Mouse (Mus musculus): ENCODE results near the gene Ipo7. TPM values are rescaled to one million over a fixed set of nuclear protein-coding genes. Genes with fewer than 3 reads are reported as not detected.
A peak's percentile ranks its signal among the peaks of the same experiment; 100 is the strongest.

The Ipo7 gene
- polyA plus RNA-seq, 1 experiment from 2014 or later, result 58.0 TPM

GRCm38 (mm10) chr7:109991286-109991685 is 26.8 kb upstream of the Ipo7 start:
- Histone ChIP-seq H3K9me3 (ENCODE audit: low read length) (no peaks in the 10 kb centered on the region), H3K4me1 (ENCODE audit: insufficient read depth, low read length) (no peaks in the 10 kb centered on the region), H3K36me3 (ENCODE audit: insufficient read depth, low read length) (no peaks in the 10 kb centered on the region), H3K27ac (ENCODE audit: low read length) (no peak overlapping the region), H3K4me2 (replicated peaks; ENCODE audit: low read depth, low read length) (no peak overlapping the region), H3K27me3 (ENCODE audit: insufficient read depth, low read length) (no peaks in the 10 kb centered on the region), H3K4me3 (ENCODE audit: low read length) (no peak overlapping the region), H3K9ac (replicated peaks; ENCODE audit: low read length) (no peak overlapping the region)
- 83% methylated on average over 1 of the region's 1 CpGs for WGBS
- ATAC-seq (ENCODE audit: low FRiP score, low TSS enrichment), result no peak

GRCm38 (mm10) chr7:109993157-109993959 is 24.7 kb upstream of the Ipo7 start:
- Histone ChIP-seq H3K4me3 (ENCODE audit: low read length) (no peak overlapping the region), H3K36me3 (ENCODE audit: insufficient read depth, low read length) (no peaks in the 10 kb centered on the region), H3K4me1 (ENCODE audit: insufficient read depth, low read length) (no peaks in the 10 kb centered on the region), H3K27me3 (ENCODE audit: insufficient read depth, low read length) (no peaks in the 10 kb centered on the region), H3K9ac (replicated peaks; ENCODE audit: low read length) (no peak overlapping the region), H3K9me3 (ENCODE audit: low read length) (no peaks in the 10 kb centered on the region), H3K4me2 (replicated peaks; ENCODE audit: low read depth, low read length) (no peak overlapping the region), H3K27ac (ENCODE audit: low read length) (0 out of 2 replicates have a peak overlapping the region, but pooled peaks have one; percentile 21)
- 62% methylated on average over 2 of the region's 2 CpGs for WGBS
- ATAC-seq (ENCODE audit: low FRiP score, low TSS enrichment), result peak; percentile 67; the same call in 1 of the 2 replicates

GRCm38 (mm10) chr7:109998388-109998787 is 19.7 kb upstream of the Ipo7 start:
- Histone ChIP-seq H3K4me1 (ENCODE audit: insufficient read depth, low read length) (peaks cover 5% of the 10 kb centered on the region), H3K27ac (ENCODE audit: low read length) (no peak overlapping the region), H3K36me3 (ENCODE audit: insufficient read depth, low read length) (no peaks in the 10 kb centered on the region), H3K9ac (replicated peaks; ENCODE audit: low read length) (no peak overlapping the region), H3K27me3 (ENCODE audit: insufficient read depth, low read length) (no peaks in the 10 kb centered on the region), H3K9me3 (ENCODE audit: low read length) (no peaks in the 10 kb centered on the region), H3K4me3 (ENCODE audit: low read length) (no peak overlapping the region), H3K4me2 (replicated peaks; ENCODE audit: low read depth, low read length) (no peak overlapping the region)
- 89% methylated on average over 4 of the region's 4 CpGs for WGBS
- ATAC-seq (ENCODE audit: low FRiP score, low TSS enrichment), result no peak

DNA sequence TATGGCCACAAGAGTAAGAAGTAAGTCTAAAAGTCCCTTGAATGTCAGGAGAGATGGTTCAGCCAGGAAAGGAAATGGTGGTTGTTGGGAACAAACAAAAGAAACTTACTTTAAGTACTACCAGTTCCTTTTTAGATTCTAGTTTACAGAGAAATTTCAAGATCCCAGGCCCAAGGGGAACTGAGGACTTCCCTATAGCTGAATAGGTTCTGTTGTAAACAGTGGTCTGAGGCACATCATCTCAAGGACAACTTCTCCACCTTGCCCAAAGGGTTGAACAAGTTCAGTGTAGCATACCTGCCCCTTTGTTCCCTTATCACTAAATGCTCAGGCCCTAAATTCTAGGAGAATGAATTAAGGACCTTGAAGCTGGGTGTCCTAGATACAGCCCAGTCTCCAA is 16.0 kb upstream of the Ipo7 start:
- H3K36me3 ChIP-seq (ENCODE audit: insufficient read depth, low read length), result no peaks in the 10 kb centered on the region
- H3K9me3 ChIP-seq (ENCODE audit: low read length), result no peaks in the 10 kb centered on the region
- no peak overlapping the region for H3K4me2 ChIP-seq (replicated peaks; ENCODE audit: low read depth, low read length)
- H3K4me1 ChIP-seq (ENCODE audit: insufficient read depth, low read length), result peaks cover 5% of the 10 kb centered on the region
- H3K4me3 ChIP-seq (ENCODE audit: low read length), result no peak overlapping the region
- H3K27me3 ChIP-seq (ENCODE audit: insufficient read depth, low read length), result no peaks in the 10 kb centered on the region
- no peak overlapping the region for H3K27ac ChIP-seq (ENCODE audit: low read length)
- no peak overlapping the region for H3K9ac ChIP-seq (replicated peaks; ENCODE audit: low read length)
- ATAC-seq (ENCODE audit: low FRiP score, low TSS enrichment), result no peak

DNA sequence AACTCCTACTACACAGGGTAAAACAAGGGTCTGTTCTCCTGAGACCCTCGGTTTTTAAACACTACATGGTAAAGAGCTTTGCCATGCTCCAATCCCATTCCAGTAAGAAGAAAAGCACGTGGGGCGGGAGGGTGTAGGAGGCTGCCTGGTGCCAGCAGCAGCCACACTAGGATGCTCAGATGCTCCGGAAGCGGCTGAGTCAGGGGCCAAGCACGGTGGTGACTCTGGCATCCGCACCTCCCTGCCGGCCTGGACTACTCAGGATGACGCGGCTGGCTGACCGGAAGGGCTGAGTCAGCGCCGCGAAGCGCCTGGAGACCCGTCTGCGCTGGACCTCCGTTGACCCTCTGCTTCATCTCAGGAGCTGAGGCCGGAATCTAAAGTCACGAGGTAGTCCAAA is 15.1 kb upstream of the Ipo7 start:
- Histone ChIP-seq H3K27me3 (ENCODE audit: insufficient read depth, low read length) (no peaks in the 10 kb centered on the region), H3K36me3 (ENCODE audit: insufficient read depth, low read length) (no peaks in the 10 kb centered on the region), H3K4me1 (ENCODE audit: insufficient read depth, low read length) (peaks cover 5% of the 10 kb centered on the region), H3K4me2 (replicated peaks; ENCODE audit: low read depth, low read length) (peak overlapping the region; percentile 49), H3K27ac (ENCODE audit: low read length) (no peak overlapping the region), H3K9me3 (ENCODE audit: low read length) (no peaks in the 10 kb centered on the region), H3K4me3 (ENCODE audit: low read length) (peak overlapping the region; percentile 21), H3K9ac (replicated peaks; ENCODE audit: low read length) (peak overlapping the region; percentile 45; the same call in 1 of the 2 replicates)
- ATAC-seq (ENCODE audit: low FRiP score, low TSS enrichment), result peak; percentile 95
- 8% methylated on average over 20 of the region's 20 CpGs for WGBS

- ATAC-seq (ENCODE audit: low FRiP score, low TSS enrichment), result no peak
- H3K4me3 ChIP-seq (ENCODE audit: low read length), result no peak overlapping the region
- H3K36me3 ChIP-seq (ENCODE audit: insufficient read depth, low read length), result no peaks in the 10 kb centered on the region
- no peak overlapping the region for H3K27ac ChIP-seq (ENCODE audit: low read length)
- no peaks in the 10 kb centered on the region for H3K9me3 ChIP-seq (ENCODE audit: low read length)
- peaks cover 5% of the 10 kb centered on the region for H3K4me1 ChIP-seq (ENCODE audit: insufficient read depth, low read length)
- no peak overlapping the region for H3K9ac ChIP-seq (replicated peaks; ENCODE audit: low read length)
- H3K27me3 ChIP-seq (ENCODE audit: insufficient read depth, low read length), result no peaks in the 10 kb centered on the region
- no peak overlapping the region for H3K4me2 ChIP-seq (replicated peaks; ENCODE audit: low read depth, low read length)
Measured at GRCm38 (mm10) chr7:110005976-110006375, 12.1 kb upstream of the Ipo7 start.

GRCm38 (mm10) chr7:110006471-110007195 is 11.4 kb upstream of the Ipo7 start:
- Histone ChIP-seq H3K36me3 (ENCODE audit: insufficient read depth, low read length) (no peaks in the 10 kb centered on the region), H3K4me3 (ENCODE audit: low read length) (no peak overlapping the region)
- no peak for ATAC-seq (ENCODE audit: low FRiP score, low TSS enrichment)

GRCm38 (mm10) chr7:110008513-110008912 is 9.6 kb upstream of the Ipo7 start:
- Histone ChIP-seq H3K4me3 (ENCODE audit: low read length) (no peak overlapping the region), H3K36me3 (ENCODE audit: insufficient read depth, low read length) (no peaks in the 10 kb centered on the region), H3K9ac (replicated peaks; ENCODE audit: low read length) (no peak overlapping the region), H3K9me3 (ENCODE audit: low read length) (no peaks in the 10 kb centered on the region), H3K27me3 (ENCODE audit: insufficient read depth, low read length) (no peaks in the 10 kb centered on the region), H3K4me1 (ENCODE audit: insufficient read depth, low read length) (no peaks in the 10 kb centered on the region), H3K27ac (ENCODE audit: low read length) (no peak overlapping the region), H3K4me2 (replicated peaks; ENCODE audit: low read depth, low read length) (no peak overlapping the region)
- 92% methylated on average over 1 of the region's 1 CpGs for WGBS
- no peak for ATAC-seq (ENCODE audit: low FRiP score, low TSS enrichment)

More at GRCm38 (mm10) chr7:110006471-110007195, 11.4 kb upstream of the Ipo7 start:
- H3K27me3 ChIP-seq (ENCODE audit: insufficient read depth, low read length), result no peaks in the 10 kb centered on the region
- H3K9me3 ChIP-seq (ENCODE audit: low read length), result no peaks in the 10 kb centered on the region
- WGBS, result 74% methylated on average over 5 of the region's 5 CpGs
- no peak overlapping the region for H3K4me2 ChIP-seq (replicated peaks; ENCODE audit: low read depth, low read length)
- no peak overlapping the region for H3K27ac ChIP-seq (ENCODE audit: low read length)
- no peak overlapping the region for H3K9ac ChIP-seq (replicated peaks; ENCODE audit: low read length)
- peaks cover 5% of the 10 kb centered on the region for H3K4me1 ChIP-seq (ENCODE audit: insufficient read depth, low read length)

DNA sequence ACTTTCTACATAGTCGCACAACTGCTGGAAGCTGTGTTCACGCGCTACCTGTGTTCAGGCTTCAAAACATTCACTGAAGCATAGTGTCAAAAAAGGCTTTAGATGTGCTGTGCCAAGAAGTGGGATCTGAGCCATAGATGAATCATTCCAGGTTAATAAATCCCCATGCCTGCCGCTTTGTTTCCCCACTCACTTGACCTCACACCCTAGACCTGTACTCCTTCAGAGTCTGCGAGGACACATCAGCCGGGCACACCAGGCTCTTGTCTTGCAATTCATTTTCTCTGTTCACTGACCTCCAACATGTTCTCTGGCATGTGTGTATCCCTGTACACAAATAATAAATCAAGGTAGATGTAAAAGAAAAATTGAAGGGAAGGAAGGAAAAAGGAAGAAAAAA is 9.0 kb upstream of the Ipo7 start:
- H3K36me3 ChIP-seq (ENCODE audit: insufficient read depth, low read length), result no peaks in the 10 kb centered on the region
- H3K9me3 ChIP-seq (ENCODE audit: low read length), result no peaks in the 10 kb centered on the region
- H3K4me3 ChIP-seq (ENCODE audit: low read length), result no peak overlapping the region
- no peak overlapping the region for H3K4me2 ChIP-seq (replicated peaks; ENCODE audit: low read depth, low read length)
- no peak overlapping the region for H3K27ac ChIP-seq (ENCODE audit: low read length)
- no peaks in the 10 kb centered on the region for H3K4me1 ChIP-seq (ENCODE audit: insufficient read depth, low read length)
- H3K9ac ChIP-seq (replicated peaks; ENCODE audit: low read length), result no peak overlapping the region
- 70% methylated on average over 6 of the region's 6 CpGs for WGBS
- no peak for ATAC-seq (ENCODE audit: low FRiP score, low TSS enrichment)
- H3K27me3 ChIP-seq (ENCODE audit: insufficient read depth, low read length), result no peaks in the 10 kb centered on the region

DNA sequence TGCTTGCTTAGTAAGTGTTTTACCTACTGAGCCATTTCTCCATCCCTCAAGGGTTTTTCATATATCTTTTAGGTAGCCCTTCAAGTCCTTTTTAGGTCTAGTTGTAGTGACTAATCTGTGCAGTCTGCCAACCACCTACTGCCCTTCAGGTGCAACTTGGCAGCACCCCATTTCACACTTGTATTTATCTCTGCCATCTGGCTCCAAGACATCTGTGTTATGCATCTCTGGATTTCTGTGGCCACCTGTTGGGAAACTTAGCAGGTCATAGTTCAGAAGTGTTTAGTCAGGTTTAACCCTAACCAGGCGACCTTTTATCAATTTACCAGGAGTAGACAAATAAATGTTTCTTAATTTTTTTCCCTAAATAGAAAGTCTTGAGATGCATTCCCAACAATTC is 6.7 kb upstream of the Ipo7 start:
- Histone ChIP-seq H3K27ac (ENCODE audit: low read length) (no peak overlapping the region), H3K27me3 (ENCODE audit: insufficient read depth, low read length) (no peaks in the 10 kb centered on the region), H3K4me3 (ENCODE audit: low read length) (no peak overlapping the region), H3K9ac (replicated peaks; ENCODE audit: low read length) (no peak overlapping the region), H3K9me3 (ENCODE audit: low read length) (no peaks in the 10 kb centered on the region), H3K4me2 (replicated peaks; ENCODE audit: low read depth, low read length) (no peak overlapping the region), H3K36me3 (ENCODE audit: insufficient read depth, low read length) (no peaks in the 10 kb centered on the region), H3K4me1 (ENCODE audit: insufficient read depth, low read length) (no peaks in the 10 kb centered on the region)
- no peak for ATAC-seq (ENCODE audit: low FRiP score, low TSS enrichment)
- WGBS, result 71% methylated on average over 1 of the region's 1 CpGs

Data from kidney, embryonic 16.5 days (tissue).